Mouse (Mus musculus): ENCODE measurements at regions not wholly inside any gene's neighbourhood (a gene's known extent, or its start where the extent isn't known, plus 50 kb on each side); places are given as distances from the start of the nearest gene placed in this dataset.

GRCm38 (mm10) chr8:49492906-49493305, 649.2 kb upstream of the Tenm3 start:
- Histone ChIP-seq H3K36me3 (no peaks in the 10 kb centered on the region), H3K4me2 (replicated peaks) (no peak overlapping the region), H3K4me1 (no peaks in the 10 kb centered on the region), H3K27ac (no peak overlapping the region), H3K27me3 (replicated peaks) (no peaks in the 10 kb centered on the region), H3K9ac (no peak overlapping the region), H3K4me3 (no peak overlapping the region), H3K9me3 (no peaks in the 10 kb centered on the region)
- WGBS = 82% methylated on average over 2 of the region's 2 CpGs
- no peak for ATAC-seq (ENCODE audit: low FRiP score, low read depth)

- Histone ChIP-seq H3K9ac (no peak overlapping the region), H3K9me3 (no peaks in the 10 kb centered on the region), H3K4me3 (no peak overlapping the region), H3K27ac (no peak overlapping the region), H3K4me2 (replicated peaks) (no peak overlapping the region), H3K36me3 (no peaks in the 10 kb centered on the region), H3K4me1 (no peaks in the 10 kb centered on the region), H3K27me3 (replicated peaks) (no peaks in the 10 kb centered on the region)
- 57% methylated on average over 4 of the region's 4 CpGs for WGBS
- no peak for ATAC-seq (ENCODE audit: low FRiP score, low read depth)
These were observed 641.5 kb upstream of the Tenm3 start for GRCm38 (mm10) chr8:49485284-49485683.

GRCm38 (mm10) chr8:49481476-49481992, 637.8 kb upstream of the Tenm3 start:
- Histone ChIP-seq H3K9me3 (no peaks in the 10 kb centered on the region), H3K4me1 (no peaks in the 10 kb centered on the region), H3K36me3 (no peaks in the 10 kb centered on the region), H3K27me3 (replicated peaks) (no peaks in the 10 kb centered on the region), H3K4me2 (replicated peaks) (no peak overlapping the region), H3K4me3 (no peak overlapping the region), H3K27ac (no peak overlapping the region), H3K9ac (no peak overlapping the region)
- WGBS = 30% methylated on average over 6 of the region's 6 CpGs
- no peak for ATAC-seq (ENCODE audit: low FRiP score, low read depth)

- H3K36me3 ChIP-seq = no peaks in the 10 kb centered on the region
- H3K4me3 ChIP-seq = no peak overlapping the region
- no peak overlapping the region for H3K4me2 ChIP-seq (replicated peaks)
- no peak for ATAC-seq (ENCODE audit: low FRiP score, low read depth)
- no peaks in the 10 kb centered on the region for H3K27me3 ChIP-seq (replicated peaks)
- 53% methylated on average over 14 of the region's 14 CpGs for WGBS
- no peak overlapping the region for H3K9ac ChIP-seq
- H3K9me3 ChIP-seq = no peaks in the 10 kb centered on the region
- peaks cover 4% of the 10 kb centered on the region; the same call in 1 of the 2 replicates for H3K4me1 ChIP-seq
- no peak overlapping the region for H3K27ac ChIP-seq
These were observed 622.3 kb upstream of the Tenm3 start for GRCm38 (mm10) chr8:49465911-49466518.

- H3K4me1 ChIP-seq = peaks cover 4% of the 10 kb centered on the region; the same call in 1 of the 2 replicates
- WGBS = 59% methylated on average over 7 of the region's 7 CpGs
- H3K4me2 ChIP-seq (replicated peaks) = no peak overlapping the region
- no peak overlapping the region for H3K9ac ChIP-seq
- no peak for ATAC-seq (ENCODE audit: low FRiP score, low read depth)
- no peaks in the 10 kb centered on the region for H3K36me3 ChIP-seq
- no peak overlapping the region for H3K27ac ChIP-seq
- no peaks in the 10 kb centered on the region for H3K27me3 ChIP-seq (replicated peaks)
- no peaks in the 10 kb centered on the region for H3K9me3 ChIP-seq
- no peak overlapping the region for H3K4me3 ChIP-seq
These were observed 621.3 kb upstream of the Tenm3 start for GRCm38 (mm10) chr8:49465070-49465469.

GRCm38 (mm10) chr8:49462602-49463001, 618.9 kb upstream of the Tenm3 start:
- peaks cover 4% of the 10 kb centered on the region; the same call in 1 of the 2 replicates for H3K4me1 ChIP-seq
- H3K27me3 ChIP-seq (replicated peaks) = no peaks in the 10 kb centered on the region
- H3K36me3 ChIP-seq = no peaks in the 10 kb centered on the region
- no peak overlapping the region for H3K4me3 ChIP-seq
- H3K4me2 ChIP-seq (replicated peaks) = no peak overlapping the region
- WGBS = 44% methylated on average over 8 of the region's 8 CpGs
- H3K9me3 ChIP-seq = no peaks in the 10 kb centered on the region
- H3K27ac ChIP-seq = no peak overlapping the region
- no peak overlapping the region for H3K9ac ChIP-seq
- ATAC-seq (ENCODE audit: low FRiP score, low read depth) = no peak

- WGBS = 13% methylated on average over 16 of the region's 16 CpGs
- H3K4me1 ChIP-seq = peaks cover 4% of the 10 kb centered on the region; the same call in 1 of the 2 replicates
- H3K4me2 ChIP-seq (replicated peaks) = peak overlapping the region; percentile 50
- no peaks in the 10 kb centered on the region for H3K36me3 ChIP-seq
- H3K4me3 ChIP-seq = no peak overlapping the region
- H3K9ac ChIP-seq = no peak overlapping the region
- no peaks in the 10 kb centered on the region for H3K9me3 ChIP-seq
- peak; percentile 90 for ATAC-seq (ENCODE audit: low FRiP score, low read depth)
- no peak overlapping the region for H3K27ac ChIP-seq
- H3K27me3 ChIP-seq (replicated peaks) = no peaks in the 10 kb centered on the region
These were observed 618.1 kb upstream of the Tenm3 start for GRCm38 (mm10) chr8:49461724-49462473.

- 51% methylated on average over 5 of the region's 5 CpGs for WGBS
- H3K9ac ChIP-seq = no peak overlapping the region
- no peaks in the 10 kb centered on the region for H3K27me3 ChIP-seq (replicated peaks)
- no peaks in the 10 kb centered on the region for H3K9me3 ChIP-seq
- H3K36me3 ChIP-seq = no peaks in the 10 kb centered on the region
- no peaks in the 10 kb centered on the region for H3K4me1 ChIP-seq
- H3K27ac ChIP-seq = no peak overlapping the region
- H3K4me2 ChIP-seq (replicated peaks) = no peak overlapping the region
- no peak overlapping the region for H3K4me3 ChIP-seq
- no peak for ATAC-seq (ENCODE audit: low FRiP score, low read depth)
These were observed 601.7 kb upstream of the Tenm3 start for GRCm38 (mm10) chr8:49445444-49445843.

- Histone ChIP-seq H3K4me1 (no peaks in the 10 kb centered on the region), H3K36me3 (no peaks in the 10 kb centered on the region), H3K27me3 (replicated peaks) (no peaks in the 10 kb centered on the region), H3K9me3 (no peaks in the 10 kb centered on the region), H3K9ac (no peak overlapping the region), H3K27ac (no peak overlapping the region), H3K4me3 (no peak overlapping the region), H3K4me2 (replicated peaks) (no peak overlapping the region)
- ATAC-seq (ENCODE audit: low FRiP score, low read depth) = no peak
These were observed 597.5 kb upstream of the Tenm3 start for GRCm38 (mm10) chr8:49441270-49441669.

GRCm38 (mm10) chr8:49396519-49396918, 552.8 kb upstream of the Tenm3 start:
- no peaks in the 10 kb centered on the region for H3K9me3 ChIP-seq
- 78% methylated on average over 4 of the region's 4 CpGs for WGBS
- H3K4me2 ChIP-seq (replicated peaks) = no peak overlapping the region
- no peak overlapping the region for H3K4me3 ChIP-seq
- no peak overlapping the region for H3K9ac ChIP-seq
- no peak overlapping the region for H3K27ac ChIP-seq
- no peaks in the 10 kb centered on the region for H3K27me3 ChIP-seq (replicated peaks)
- ATAC-seq (ENCODE audit: low FRiP score, low read depth) = no peak
- H3K36me3 ChIP-seq = no peaks in the 10 kb centered on the region
- no peaks in the 10 kb centered on the region for H3K4me1 ChIP-seq

- Histone ChIP-seq H3K9me3 (no peaks in the 10 kb centered on the region), H3K27ac (no peak overlapping the region), H3K4me3 (no peak overlapping the region), H3K36me3 (no peaks in the 10 kb centered on the region), H3K27me3 (replicated peaks) (no peaks in the 10 kb centered on the region), H3K9ac (no peak overlapping the region), H3K4me1 (no peaks in the 10 kb centered on the region), H3K4me2 (replicated peaks) (no peak overlapping the region)
- ATAC-seq (ENCODE audit: low FRiP score, low read depth) = no peak
- 35% methylated on average over 1 of the region's 1 CpGs for WGBS
These were observed 551.3 kb upstream of the Tenm3 start for GRCm38 (mm10) chr8:49395029-49395428.

- WGBS = 75% methylated on average over 3 of the region's 3 CpGs
- H3K9me3 ChIP-seq = no peaks in the 10 kb centered on the region
These were observed 545.8 kb upstream of the Tenm3 start for GRCm38 (mm10) chr8:49389525-49389924.

GRCm38 (mm10) chr8:49387587-49387986, 543.8 kb upstream of the Tenm3 start:
- Histone ChIP-seq H3K27ac (no peak overlapping the region), H3K9me3 (no peaks in the 10 kb centered on the region), H3K27me3 (replicated peaks) (no peaks in the 10 kb centered on the region), H3K9ac (no peak overlapping the region), H3K4me3 (no peak overlapping the region), H3K36me3 (no peaks in the 10 kb centered on the region), H3K4me1 (no peaks in the 10 kb centered on the region), H3K4me2 (replicated peaks) (no peak overlapping the region)
- no peak for ATAC-seq (ENCODE audit: low FRiP score, low read depth)
- WGBS = 51% methylated on average over 2 of the region's 2 CpGs

More at GRCm38 (mm10) chr8:49389525-49389924, 545.8 kb upstream of the Tenm3 start:
- no peaks in the 10 kb centered on the region for H3K4me1 ChIP-seq
- no peaks in the 10 kb centered on the region for H3K36me3 ChIP-seq
- ATAC-seq (ENCODE audit: low FRiP score, low read depth) = no peak
- no peak overlapping the region for H3K4me3 ChIP-seq
- no peaks in the 10 kb centered on the region for H3K27me3 ChIP-seq (replicated peaks)
- H3K9ac ChIP-seq = no peak overlapping the region
- no peak overlapping the region for H3K4me2 ChIP-seq (replicated peaks)
- H3K27ac ChIP-seq = no peak overlapping the region

Measured in neural tube, embryonic 12.5 days (tissue).